Mouse (Mus musculus): ENCODE data around the gene Cand2.

- no peak for TF ChIP-seq CTCF (IDR thresholded peaks at IDR 0.05; ENCODE audit: extremely low read depth, insufficient read depth, insufficient read length, insufficient replicate concordance)
- TF ChIP-seq POLR2A (IDR thresholded peaks at IDR 0.05; ENCODE audit: low read depth, low read length): no peak
Observed at GRCm38 (mm10) chr6:115818129-115818528, 43.8 kb downstream of the Cand2 start.
